Mouse (Mus musculus) bone marrow macrophage, adult 2 months (primary cell): ENCODE results near the gene Rangap1.

Source experiments
- CTCF ChIP-seq: IDR thresholded peaks from 2 replicates; pipeline ENCODE4 v1.5.1; 2012; ENCODE audit warnings: low read depth, mild to moderate bottlenecking, low read length, moderate library complexity
- POLR2A ChIP-seq: IDR thresholded peaks from 2 replicates; pipeline ENCODE4 v1.6.1; 2012; ENCODE audit warnings: mild to moderate bottlenecking, low read depth, low read length, borderline replicate concordance

GRCm38 (mm10) chr15:81774505-81775171, 29.3 kb upstream of the Rangap1 start:
- TF ChIP-seq POLR2A (no peak), CTCF (no peak)
